Mouse (Mus musculus): Measurements from ENCODE around the gene A2ml1. TPM values are rescaled to one million over a fixed set of nuclear protein-coding genes. Genes with fewer than 3 reads are reported as not detected.

Gene A2ml1
- polyA plus RNA-seq (2021; fragmentation: Nextera tagmentation): 42.6 and 55.8 TPM in 2 replicates
- long read RNA-seq, experiment 1, transcript A2ml1-203 (5 exons, 700 nt): major isoform, 11 of 21 reads
- long read RNA-seq, experiment 1, partial matches to known transcripts: 10 of 21 reads
- long read RNA-seq, experiment 1, other reads (novel, unspliced or antisense): 0 of 21 reads
- long read RNA-seq, experiment 2: 0 reads

DNA sequence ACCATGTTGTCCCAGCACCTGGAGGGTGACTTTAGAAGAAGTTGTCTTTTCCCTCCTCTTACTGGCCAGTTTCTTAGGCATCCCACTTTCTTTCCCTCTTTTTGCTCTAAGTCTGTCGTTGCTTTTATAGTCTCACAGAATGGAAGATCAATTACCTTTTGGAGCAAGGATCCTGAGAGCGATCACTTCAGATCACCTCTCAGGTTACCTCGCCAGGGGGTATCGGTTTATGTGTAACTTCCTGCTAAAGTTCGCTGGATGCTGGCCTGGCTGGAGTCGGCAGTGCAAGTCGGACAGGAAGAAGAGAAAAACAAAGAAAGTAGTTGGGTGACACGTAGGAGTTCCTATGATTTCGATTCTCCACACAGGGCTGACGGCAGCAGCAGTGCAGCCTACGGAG, at the start of gene A2ml1:
Gene A2ml1, minus strand, starts transcription at position 101 of the 400 bp plus-strand sequence.

DNA sequence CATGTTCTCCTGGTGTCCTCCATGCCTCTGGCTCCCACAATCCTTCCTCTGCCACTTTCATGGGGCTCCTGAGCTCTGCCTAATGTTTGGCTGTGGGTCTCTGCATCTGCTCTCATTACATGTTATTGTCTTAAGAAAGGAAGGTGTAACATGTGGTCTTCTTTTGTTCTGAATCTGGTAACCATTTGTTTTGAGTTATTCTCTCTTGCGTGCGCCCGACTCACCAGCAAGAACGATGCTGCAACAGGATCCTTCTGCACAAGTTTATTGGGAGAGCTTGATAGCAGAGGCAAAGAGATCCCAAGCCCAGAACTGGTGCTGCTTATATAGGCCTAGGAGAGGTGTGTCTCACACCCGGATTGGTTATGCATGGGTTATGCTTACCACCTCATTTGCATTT, 42.0 kb upstream of the A2ml1 start, which contains the start of gene Klrb1a:
Gene Klrb1a, minus strand, starts transcription at position 101 of the 400 bp plus-strand sequence.

GRCm38 (mm10) chr6:128526601-128527000, 54.8 kb downstream of the A2ml1 start, which contains the start of gene Pzp:
Pzp (minus strand) TSS chr6:128526720.

Other genes with a start within 250 kb of the A2ml1 start
- gene Tulp3, start 225.8 kb downstream of the A2ml1 start, polyA plus RNA-seq (2021; fragmentation: Nextera tagmentation): 3.0 and 3.3 TPM in 2 replicates
- 17.3 and 17.8 TPM in 2 replicates for gene Rhno1, start 218.7 kb downstream of the A2ml1 start, polyA plus RNA-seq (2021; fragmentation: Nextera tagmentation)
- gene Foxm1, start 218.6 kb downstream of the A2ml1 start, polyA plus RNA-seq (2021; fragmentation: Nextera tagmentation): 0.25 and 0.28 TPM in 2 replicates
- gene Tex52, start 206.2 kb downstream of the A2ml1 start, polyA plus RNA-seq (2021; fragmentation: Nextera tagmentation): 2.2 and 2.3 TPM in 2 replicates
- gene Gm44596, start 206.1 kb downstream of the A2ml1 start, polyA plus RNA-seq (2021; fragmentation: Nextera tagmentation): not detected in 2 replicates
- gene Nrip2, start 182.3 kb downstream of the A2ml1 start, polyA plus RNA-seq (2021; fragmentation: Nextera tagmentation): 12.0 and 12.7 TPM in 2 replicates
- 12.3 and 13.9 TPM in 2 replicates for gene Itfg2, start 156.7 kb downstream of the A2ml1 start, polyA plus RNA-seq (2021; fragmentation: Nextera tagmentation)
- gene Fkbp4, start 142.9 kb downstream of the A2ml1 start, polyA plus RNA-seq (2021; fragmentation: Nextera tagmentation): 90.8 and 93.8 TPM in 2 replicates
- gene Pzp, start 54.9 kb downstream of the A2ml1 start, polyA plus RNA-seq (2021; fragmentation: Nextera tagmentation): not detected in 2 replicates
- not detected in 2 replicates for gene Klrb1a, start 41.9 kb upstream of the A2ml1 start, polyA plus RNA-seq (2021; fragmentation: Nextera tagmentation)
- gene Clec2h, start 80.8 kb upstream of the A2ml1 start, polyA plus RNA-seq (2021; fragmentation: Nextera tagmentation): not detected in 2 replicates
- gene Klrb1, start 141.5 kb upstream of the A2ml1 start, polyA plus RNA-seq (2021; fragmentation: Nextera tagmentation): not detected in 2 replicates
- not detected in 2 replicates for gene Klrb1c, start 207.6 kb upstream of the A2ml1 start, polyA plus RNA-seq (2021; fragmentation: Nextera tagmentation)
- gene Gm44511, start 244.7 kb upstream of the A2ml1 start, polyA plus RNA-seq (2021; fragmentation: Nextera tagmentation): not detected in 2 replicates
- gene Klrb1b, start 244.7 kb upstream of the A2ml1 start, polyA plus RNA-seq (2021; fragmentation: Nextera tagmentation): not detected in 2 replicates

All from layer of hippocampus, adult 6 months (tissue).